Mouse (Mus musculus) ovary, postnatal 14 days (tissue): ENCODE results near the gene Ndufv2.
A peak's percentile ranks its signal among the peaks of the same experiment; 100 is the strongest.
"Not testable (repeated sequence)": the region's sequence is repeated elsewhere in the genome, so short reads cannot be mapped to it uniquely, and the experiment has no call there.

Source experiments
- DNase-seq: peaks from one replicate; pipeline ENCODE4 v3.0.0; 2022; ENCODE audit warnings: low spot score

Gene Ndufv2

DNA sequence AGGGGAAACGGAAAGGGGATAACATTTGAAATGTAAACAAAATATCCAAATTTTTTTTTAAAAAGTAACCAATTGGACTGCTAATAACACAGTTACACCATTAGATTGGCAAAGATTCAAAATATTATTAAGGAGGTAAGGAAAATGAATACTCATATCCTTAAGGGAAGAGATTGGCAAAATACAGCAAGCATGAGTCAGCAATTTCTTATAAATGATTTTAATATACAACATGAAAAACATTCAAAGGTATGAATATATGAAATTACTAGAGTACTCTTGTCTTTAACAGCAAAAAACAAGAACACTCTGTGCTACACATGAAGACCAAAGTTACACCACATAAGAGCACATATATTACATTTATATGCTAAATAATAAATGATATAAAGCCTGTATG, 16.3 kb downstream of the Ndufv2 start:
- DNase-seq: no peak

DNA sequence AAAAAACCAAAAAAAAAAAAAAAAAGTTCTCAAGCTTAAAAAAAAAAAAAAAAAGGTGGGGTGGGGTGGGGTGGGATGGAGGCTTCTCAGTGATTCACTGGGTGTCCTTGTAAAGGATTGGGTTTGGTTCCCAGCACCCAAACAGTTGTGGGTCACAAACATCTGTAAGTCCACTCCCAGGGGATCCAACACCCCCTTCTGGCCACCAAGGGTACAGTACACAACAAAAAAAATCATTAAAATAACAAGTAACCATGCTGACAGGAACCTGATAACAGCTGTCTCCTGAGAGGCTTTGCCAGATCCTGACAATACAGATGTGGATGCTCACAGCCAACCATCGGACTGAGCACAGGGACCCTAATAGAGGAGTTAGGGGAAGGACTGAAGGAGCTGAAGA, 16.9 kb downstream of the Ndufv2 start:
- no peak for DNase-seq

DNA sequence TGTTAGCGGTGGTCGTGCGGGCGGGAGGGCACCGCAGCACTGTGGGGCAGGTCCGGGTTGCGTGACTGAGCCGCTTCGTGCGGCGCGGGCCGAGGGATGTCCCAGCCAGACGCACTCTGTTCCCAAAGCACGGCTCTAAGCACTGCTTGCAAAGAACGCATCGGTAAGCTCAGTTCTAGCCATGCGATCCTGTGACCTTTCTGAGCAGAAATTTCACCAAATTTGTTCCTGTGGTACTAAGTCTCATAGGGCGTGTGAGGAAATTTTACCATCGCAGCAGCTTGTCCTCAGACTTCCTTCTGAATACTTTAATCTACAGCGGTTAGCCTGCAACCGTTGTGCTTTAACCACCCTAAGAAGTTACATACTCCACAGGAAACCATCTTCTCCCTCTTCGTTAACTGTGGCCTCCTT, 23.9 kb downstream of the Ndufv2 start:
- no peak for DNase-seq

DNA sequence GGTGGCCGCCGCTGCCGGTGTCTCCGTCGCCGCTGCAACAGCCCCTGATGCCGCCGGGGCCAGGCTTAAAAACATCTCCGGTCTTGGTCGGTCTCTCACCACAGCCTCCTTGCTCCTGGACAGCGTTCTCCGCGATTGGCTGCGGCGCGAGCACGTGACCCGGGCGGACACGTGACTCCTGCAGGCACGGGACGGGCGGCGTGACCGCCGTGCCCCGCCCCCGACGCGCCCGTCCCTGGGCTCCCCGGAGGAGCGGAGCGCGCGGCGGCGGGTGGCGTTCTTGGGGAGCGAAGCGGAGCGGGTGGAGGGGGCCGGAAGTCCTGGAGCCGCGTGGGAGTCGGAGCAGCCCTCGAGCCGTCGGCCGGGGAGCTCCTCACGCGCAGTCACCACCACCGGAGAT, 24.4 kb downstream of the Ndufv2 start, which contains the start of gene Ankrd12:
TSS of gene Ankrd12 (minus strand) at position 156 of the 400 bp plus-strand sequence.
- peak; percentile 90 for DNase-seq

DNA sequence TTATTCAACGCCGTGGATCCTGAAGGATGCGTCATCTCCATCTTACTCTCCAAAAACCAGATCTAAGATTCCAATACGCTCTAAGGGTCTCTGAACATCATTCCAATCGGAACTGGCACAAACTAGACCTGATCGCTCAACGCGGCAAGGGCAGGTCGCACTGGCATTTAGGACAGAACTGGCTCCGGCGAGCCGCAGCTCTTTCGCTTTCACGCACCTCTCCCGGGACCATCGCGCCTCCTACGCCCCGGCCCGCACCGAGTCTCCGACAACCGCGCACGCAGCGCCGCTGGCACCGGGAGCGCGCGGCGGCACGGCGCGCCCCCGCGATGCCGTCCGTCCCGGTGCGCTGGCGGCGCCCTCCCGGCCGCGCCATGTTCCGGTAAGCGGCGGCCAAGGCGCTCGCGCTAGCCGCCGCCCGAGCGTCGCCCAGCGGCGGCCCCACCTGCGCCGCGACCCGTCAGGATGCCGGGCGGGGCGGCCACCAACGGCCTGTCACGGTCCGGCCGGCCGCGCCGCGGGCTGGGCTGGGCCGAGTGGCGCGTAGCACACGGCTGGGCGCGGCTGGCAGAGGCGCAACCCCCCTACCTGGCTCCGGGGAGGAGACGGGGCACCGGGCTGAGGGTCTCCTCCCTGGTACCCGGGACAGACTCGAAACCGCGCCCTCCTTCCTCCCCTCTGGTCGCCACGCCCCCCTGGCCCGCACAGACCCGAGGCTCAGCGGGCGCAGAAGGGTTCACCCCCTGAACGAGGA, 25.0 kb downstream of the Ndufv2 start:
- DNase-seq: peak; percentile 16

DNA sequence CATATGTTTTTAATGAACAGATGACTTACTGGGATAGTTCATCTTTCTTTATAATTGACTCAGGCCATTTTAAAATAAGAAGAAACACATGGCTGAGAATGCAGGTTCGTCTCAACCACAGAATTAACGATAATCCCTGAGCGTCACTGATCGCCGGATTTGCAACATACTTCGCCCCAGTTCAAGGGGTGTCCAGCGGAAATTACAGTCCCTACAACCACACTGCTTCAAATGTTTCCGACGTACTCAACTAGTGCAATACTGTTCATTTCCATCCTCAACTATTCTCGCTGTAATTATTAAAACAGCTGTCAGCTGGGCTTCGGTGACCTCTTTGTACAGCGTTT, 25.6 kb downstream of the Ndufv2 start:
- no peak for DNase-seq

GRCm38 (mm10) chr17:66073971-66074370, 27.4 kb downstream of the Ndufv2 start:
- DNase-seq: no peak

DNA sequence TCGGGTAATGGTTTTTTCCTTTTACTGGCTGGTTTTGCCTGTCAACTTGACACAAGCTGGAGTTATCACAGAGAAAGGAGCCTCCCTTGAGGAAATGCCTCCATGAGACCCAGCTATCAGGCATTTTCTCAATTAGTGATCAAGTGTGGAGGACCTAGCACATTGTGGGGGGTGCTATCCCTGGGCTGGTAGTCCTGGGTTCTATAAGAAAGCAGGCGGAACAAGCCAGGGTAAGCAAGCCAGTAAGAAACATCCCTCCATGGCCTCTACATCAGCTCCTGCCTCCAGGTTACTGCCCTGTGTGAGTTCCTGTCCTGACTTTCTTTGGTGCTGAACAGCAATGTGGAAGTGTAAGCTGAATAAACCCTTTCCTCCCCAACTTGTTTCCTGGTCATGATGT, 32.3 kb downstream of the Ndufv2 start:
- not testable (repeated sequence) for DNase-seq

DNA sequence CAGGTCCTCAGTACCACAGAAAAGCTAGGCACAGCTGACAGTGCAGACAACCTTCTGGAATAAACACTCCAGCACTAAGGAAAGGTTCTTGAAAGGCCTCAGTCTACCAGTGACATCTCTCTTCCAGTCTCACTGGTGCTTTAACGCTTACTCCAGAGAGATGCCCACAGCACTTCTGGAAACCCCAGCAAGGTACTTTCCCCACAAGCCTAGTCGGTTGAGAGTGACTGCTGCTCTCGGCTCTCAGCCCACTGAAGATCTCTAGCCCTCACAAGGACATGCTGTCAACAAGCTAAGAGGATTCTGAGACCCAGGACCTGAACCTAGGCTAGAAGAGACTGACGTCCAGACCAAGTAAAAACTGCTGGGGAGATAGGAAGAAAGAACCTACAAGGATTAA, 36.2 kb downstream of the Ndufv2 start:
- no peak for DNase-seq

GRCm38 (mm10) chr17:66061241-66061938, 40.0 kb downstream of the Ndufv2 start:
- DNase-seq: no peak

GRCm38 (mm10) chr17:66058160-66058559, 43.2 kb downstream of the Ndufv2 start:
- no peak for DNase-seq

GRCm38 (mm10) chr17:66057145-66057544, 44.2 kb downstream of the Ndufv2 start:
- DNase-seq: no peak

GRCm38 (mm10) chr17:66053349-66053748, 48.0 kb downstream of the Ndufv2 start:
- no peak for DNase-seq

DNA sequence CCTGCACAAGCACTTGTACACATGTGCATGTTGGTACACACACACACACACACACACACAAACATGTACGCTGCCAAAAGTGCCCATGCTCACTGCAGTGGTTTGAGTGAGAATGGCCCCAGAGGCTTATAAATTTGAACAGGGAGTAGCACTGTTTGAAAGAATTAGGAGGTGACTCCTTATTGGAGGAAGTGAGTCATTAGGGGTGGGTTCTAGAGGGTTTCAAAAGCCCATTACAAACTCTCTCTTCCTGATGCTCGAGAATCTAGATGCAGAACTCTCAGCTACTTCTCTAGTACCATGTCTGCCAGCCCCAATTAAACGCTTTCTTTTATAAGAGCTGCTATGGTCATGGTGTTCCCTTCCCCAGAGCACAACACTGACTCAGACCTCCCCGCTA, 52.6 kb downstream of the Ndufv2 start:
- no peak for DNase-seq

- DNase-seq: no peak
Measured at GRCm38 (mm10) chr17:66048199-66048598, 53.2 kb downstream of the Ndufv2 start.

DNA sequence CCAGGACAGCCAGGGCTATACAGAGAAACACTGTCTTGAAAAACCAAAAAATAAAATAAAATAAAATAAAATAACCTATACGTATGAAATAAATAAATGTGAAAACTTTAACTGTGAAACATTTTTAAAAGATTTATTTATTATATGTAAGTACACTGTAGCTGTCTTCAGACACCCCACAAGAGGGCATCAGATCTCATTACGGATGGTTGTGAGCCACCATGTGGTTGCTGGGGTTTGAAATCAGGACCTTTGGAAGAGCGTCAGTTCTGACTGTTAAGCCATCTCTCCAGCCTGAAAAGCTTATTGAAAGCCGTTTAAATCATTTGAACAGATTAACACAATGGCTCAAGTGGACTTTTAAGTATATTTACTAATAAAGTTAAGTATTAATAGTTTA, 57.7 kb downstream of the Ndufv2 start:
- DNase-seq: not testable (repeated sequence)

DNA sequence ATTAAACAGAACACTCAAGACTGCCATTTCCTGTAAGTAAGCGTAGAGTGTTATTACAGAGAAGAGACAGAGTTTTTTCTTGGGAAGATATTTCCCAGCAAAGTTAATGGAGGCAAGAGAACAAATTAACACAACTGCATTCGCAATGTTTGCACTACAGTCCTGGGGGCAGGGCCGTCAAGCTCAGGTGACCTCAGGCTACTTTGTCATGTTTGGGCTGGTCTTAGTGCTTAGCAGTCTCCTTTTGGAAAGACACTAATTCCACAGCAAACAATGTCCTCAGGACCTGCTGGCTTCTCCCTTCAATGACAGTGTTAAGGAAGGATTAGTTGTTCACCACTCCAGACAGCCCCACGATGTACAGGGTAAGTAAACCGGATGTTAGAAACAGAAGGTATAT, 60.3 kb downstream of the Ndufv2 start:
- no peak for DNase-seq

GRCm38 (mm10) chr17:66033239-66033638, 68.1 kb downstream of the Ndufv2 start:
- no peak for DNase-seq

DNA sequence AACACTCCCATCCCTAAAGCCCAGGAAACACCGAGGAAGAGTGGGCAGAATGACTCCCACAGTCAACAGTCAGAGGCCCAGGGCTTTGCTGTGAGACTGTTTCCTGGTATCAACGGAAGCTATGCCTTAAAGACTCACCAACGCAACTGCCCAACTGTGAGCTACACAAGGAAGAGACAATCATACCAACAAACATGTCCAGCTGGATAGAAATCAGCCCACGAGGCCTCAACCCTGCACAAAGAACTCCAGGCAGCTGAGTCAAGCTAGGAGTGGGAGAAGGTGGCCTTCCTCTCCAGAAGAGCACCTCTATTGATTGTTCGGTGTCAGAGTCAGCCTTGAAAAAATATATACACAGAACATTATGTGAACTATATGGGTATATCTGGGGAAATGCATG, 69.4 kb downstream of the Ndufv2 start:
- DNase-seq: no peak
